Mouse (Mus musculus) left cerebral cortex, postnatal 25 days (tissue): ENCODE data around the gene Gm10964. TPM values are rescaled to one million over a fixed set of nuclear protein-coding genes. Genes with fewer than 3 reads are reported as not detected.

Source experiments
- DNase-seq, 2 experiments: peaks; one replicate each; pipeline ENCODE4 v3.0.0; 2022; ENCODE audit warnings: low spot score in 2 of 2, mixed read lengths in 1 of 2
- intact Hi-C: fragments of 180-260 bp; cut with DNase I; formaldehyde crosslinking; loops from one replicate; pipeline ENCODE4 v1.15.1; 2025
- total RNA-seq, 2 experiments: library from RNA; stranded (reverse); gene quantifications; 2 replicates each; pipeline ENCODE4 v1.2.3; 2021

Gm10964 gene
- not detected for total RNA-seq

DNA sequence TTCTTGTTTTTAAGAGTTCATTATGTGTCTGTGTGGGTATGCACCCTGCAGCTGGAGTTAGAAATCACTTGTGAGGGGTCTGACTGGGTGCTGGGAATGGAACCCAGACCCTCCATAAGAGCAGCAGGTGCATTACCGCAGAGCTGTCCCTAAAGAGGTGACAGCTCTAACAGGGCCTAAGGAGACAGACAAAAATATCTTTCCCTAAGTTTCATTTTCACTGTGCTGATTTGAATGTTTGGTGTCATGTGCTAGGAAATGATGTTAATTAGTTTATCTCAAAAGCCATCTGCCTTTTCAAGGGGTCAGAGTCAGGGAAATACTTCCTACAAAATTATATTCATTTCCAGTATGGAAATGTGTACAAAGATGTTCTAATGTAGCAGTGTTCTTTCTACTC is at the start of gene Gm10964:
Gene Gm10964, plus strand, starts transcription at position 38 of the 400 bp plus-strand sequence.
- intact Hi-C loops = loop anchor here (2.0 to 5.0 kb wide), 3 partner anchors 167 to 301 kb away; no protein-coding TSS in a partner anchor

DNA sequence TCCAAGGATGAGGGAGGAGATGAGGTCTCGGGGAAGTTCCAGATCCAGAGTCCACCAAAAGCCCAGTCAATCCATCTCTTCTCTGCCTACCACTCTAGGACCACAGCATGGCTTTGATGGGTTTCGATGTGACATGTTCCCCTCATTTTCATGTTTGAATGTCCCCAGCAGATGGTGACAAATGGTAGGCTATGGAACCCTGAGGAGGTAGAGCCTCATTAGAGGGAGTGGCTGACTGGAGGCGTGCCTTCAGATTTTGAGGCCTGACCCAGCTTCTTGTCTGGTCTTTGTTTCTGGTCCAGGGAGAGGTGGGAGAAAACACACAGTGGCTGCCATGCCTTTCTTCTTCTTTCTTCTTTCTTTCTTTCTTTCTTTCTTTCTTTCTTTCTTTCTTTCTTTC is 48.7 kb upstream of the Gm10964 start:
- intact Hi-C loops = no loop called here
- no peak for DNase-seq

More for the DNA sequence above, at the start of gene Gm10964:
- no peak for DNase-seq

DNA sequence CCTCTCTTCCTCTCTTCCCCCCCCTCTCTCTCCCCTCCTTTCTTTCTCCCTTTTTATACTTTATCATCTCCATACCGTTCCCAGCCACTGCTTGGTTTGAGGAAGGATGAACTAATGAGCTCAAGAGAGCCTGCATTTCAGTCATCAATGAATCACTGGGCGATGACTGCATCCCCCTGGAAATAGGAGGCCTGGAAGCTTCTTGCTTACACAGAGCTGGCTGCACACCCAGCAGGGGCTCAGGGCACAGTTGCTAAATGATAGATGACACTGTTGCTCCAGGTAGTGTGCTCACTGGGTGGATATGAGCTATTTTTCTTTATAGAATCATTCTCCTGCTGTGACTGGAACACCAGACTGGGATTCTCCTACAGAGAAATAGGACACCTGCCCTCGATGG is 43.6 kb upstream of the Gm10964 start:
- intact Hi-C loops = no loop called here
- DNase-seq = no peak

DNA sequence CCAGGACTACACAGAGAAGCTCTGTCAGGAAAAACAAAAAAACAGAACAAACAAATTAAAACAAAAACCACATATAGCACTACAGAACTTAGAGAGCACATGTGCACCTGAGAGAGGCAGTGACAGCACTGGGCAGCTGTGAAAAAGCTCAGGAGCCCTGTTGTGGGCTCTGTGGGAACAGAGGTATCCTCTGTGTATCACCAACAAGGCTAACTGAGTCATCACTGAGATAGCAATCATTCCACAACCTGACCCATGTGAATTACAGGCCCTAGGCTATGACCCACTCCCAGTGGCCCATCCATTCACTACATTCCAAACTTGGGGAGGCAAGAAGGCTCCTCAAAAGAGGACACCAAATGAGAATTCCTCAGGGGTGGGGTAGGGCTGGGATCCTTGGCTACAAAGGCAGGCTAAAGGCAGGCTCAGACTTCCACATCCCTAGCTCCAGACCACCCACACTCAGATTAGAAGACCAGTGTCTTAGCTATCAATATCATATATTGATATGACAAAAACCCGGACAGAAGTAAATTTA is 42.7 kb upstream of the Gm10964 start:
- no peak for DNase-seq
- intact Hi-C loops = no loop called here

DNA sequence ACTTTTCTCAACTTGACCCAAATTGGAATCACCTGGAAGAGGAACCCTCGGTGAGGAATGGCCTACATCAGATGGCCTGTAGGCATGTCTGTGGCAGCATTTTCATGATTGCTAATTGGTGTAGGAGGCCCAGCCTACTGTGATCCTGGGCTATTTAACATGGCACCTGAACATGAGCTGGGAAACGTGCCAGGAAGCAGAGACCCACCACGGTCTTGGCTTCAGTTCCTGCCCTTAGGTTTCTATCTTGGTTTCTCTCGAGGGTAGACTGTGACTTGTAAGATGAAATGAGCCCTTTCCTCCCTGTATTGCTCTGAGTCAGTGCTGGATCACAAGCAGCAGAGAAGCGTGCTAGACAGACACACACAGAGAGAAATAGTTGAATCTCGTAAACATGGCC is 34.5 kb upstream of the Gm10964 start:
- intact Hi-C loops = no loop called here
- DNase-seq = no peak

DNA sequence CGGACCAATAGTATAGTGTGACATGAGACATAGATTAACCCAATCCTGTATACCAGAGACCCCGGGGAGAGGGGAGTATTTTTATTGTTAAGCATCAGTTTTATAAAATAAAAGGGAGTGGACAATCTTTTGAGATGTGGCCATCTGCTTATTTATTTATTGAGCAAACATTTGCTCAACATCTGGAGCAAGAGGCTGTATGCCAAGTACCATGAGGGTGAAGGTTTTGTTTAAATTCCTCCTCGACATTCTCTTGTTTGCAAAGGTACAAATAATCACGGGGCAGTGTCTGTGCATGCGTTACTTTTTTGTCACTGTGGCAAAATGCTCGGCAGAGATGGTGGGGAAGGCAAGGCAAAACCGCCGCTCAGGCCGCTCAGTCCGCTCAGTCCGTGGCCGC is 33.7 kb upstream of the Gm10964 start:
- intact Hi-C loops = no loop called here
- DNase-seq = no peak

DNA sequence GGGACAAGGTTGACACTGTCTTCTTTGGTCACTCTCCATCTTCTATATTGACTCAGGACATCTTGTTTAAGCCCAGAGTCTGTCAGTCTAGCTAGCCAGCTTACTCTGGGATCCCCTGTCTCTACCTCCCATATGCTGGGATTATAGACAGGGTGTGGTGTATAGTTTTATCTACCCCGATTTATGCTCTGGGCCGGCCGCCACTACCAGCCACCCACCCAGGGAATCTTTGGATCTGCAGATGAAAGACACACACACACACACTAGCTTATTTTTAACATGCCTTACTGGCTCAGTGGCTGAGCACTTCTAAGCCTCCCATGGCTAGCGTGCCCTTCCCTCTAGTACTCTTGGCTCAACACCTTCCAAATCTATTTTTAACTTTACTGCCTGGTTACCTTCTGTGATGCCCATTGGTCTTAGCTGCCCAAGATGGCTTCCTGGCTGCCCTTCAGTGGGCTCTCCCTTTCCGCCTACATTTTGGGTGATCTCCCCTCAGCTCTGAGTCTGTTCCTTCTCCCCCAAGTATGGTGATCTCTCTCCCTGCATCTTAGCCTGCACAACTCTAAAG is 29.6 kb upstream of the Gm10964 start:
- peak in 1 of 2 experiments; percentile 69 for DNase-seq
- intact Hi-C loops = no loop called here

DNA sequence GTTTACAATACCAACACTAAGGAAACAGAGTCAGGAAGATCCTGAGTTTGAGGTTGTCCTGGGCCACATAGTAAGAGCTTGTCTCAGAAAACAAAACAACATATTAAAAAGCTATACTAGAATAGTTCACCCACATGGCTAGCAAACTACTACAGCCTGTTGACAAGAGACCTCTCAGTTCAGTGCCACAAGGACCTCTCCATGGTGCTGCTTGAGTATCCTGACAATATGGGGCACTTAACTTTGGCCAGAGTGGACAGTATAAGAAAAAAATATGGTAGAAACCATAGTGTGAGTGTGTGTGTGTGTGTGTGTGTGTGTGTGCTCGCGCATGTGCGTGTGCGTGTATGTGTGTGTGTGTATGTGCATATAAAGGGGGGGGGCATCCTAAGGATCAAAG is 27.0 kb upstream of the Gm10964 start:
- no peak for DNase-seq
- intact Hi-C loops = no loop called here

DNA sequence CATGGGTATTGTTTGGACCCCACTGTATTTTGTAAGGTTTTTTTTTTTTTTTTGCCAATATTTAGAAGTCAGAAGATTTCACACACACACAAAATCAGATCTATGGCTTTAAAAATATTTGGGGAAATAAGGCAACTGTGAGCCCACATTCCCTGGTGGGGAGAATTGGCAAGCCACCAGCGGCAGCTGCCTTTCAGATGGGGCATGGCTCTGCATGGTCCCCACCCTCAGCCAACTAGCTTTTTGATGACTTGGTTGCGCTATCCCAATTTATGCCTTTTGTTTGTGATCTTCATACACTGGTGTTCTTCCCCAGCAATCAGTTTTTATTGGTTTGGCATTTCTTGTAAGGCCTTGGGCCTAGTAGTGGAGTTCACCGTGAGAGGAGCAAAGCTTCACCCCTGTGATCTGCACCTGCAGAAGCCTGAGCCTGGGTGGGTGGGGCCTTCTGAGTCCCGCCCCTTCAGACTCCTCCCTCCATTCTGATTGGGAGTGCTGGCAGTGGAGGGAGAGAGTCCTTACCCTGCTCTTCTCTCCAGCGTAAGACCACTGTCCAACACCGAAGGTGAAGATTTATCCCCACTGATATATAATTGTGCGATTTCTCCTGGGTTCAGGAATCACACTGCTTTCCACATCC is 24.8 kb upstream of the Gm10964 start:
- intact Hi-C loops = no loop called here
- DNase-seq = no peak

DNA sequence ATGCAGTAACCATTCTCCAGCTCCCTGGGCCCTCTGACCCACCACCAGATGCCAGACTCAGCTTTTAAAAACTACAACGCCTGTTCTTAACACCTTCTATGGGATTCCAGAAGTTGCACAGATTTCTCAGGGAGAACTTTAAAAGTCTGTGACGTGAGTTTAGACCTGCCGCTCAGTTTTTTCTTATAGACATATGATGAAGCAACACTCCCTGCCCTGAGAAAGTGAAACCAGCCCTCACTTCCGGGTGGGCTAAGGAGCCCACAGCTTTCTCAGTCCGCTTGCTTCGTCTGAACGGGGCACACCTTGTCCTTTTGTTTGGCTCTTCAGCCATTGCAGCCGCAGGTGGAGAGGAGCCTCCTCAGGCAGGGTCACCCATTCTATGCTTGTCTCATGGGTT is 24.2 kb upstream of the Gm10964 start:
- intact Hi-C loops = no loop called here
- DNase-seq = no peak

DNA sequence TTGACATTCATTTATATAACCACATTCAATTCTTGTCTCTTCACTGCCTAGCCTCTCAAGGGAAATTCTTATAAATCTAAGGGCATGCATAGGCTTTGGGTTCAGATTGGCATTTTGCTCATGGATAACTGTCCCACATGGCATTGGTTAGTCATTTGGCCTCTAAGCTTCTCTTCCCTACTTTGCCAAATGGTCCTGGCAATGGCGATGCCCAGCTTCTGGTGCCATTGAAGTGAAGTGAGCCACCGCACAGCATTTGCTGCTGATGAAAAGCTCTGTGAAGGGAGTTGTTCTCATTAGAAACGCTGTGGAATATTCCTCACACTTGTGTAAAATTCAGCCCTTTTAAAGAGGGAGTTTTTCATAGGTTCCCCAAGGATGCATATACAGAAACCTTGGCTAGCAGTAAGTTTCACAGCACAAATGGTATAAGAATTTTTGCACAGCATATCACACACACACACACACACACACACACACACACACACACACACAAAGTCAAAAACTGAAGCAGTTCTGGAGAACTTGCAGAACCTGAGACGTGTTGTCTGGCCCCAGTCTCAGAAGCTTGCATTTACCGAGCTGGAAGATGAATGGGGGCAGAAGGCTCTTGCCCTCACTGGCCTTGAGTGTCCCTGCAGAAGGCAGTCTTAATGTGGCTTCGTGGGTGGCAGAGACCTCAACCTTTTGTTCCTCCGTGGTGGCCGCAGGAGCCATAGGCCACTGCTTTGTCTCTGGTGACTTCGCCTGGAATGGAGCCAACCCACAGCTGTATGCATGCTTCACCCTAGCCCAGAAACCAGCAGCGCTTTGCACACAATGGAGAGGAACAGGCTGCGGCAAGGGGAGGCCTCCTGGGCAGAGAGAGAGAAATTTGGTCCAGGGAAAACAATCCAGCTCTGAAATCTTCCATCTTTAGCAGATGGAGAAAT is 23.1 kb upstream of the Gm10964 start:
- peak in 1 of 2 experiments; percentile 15 for DNase-seq
- intact Hi-C loops = no loop called here

DNA sequence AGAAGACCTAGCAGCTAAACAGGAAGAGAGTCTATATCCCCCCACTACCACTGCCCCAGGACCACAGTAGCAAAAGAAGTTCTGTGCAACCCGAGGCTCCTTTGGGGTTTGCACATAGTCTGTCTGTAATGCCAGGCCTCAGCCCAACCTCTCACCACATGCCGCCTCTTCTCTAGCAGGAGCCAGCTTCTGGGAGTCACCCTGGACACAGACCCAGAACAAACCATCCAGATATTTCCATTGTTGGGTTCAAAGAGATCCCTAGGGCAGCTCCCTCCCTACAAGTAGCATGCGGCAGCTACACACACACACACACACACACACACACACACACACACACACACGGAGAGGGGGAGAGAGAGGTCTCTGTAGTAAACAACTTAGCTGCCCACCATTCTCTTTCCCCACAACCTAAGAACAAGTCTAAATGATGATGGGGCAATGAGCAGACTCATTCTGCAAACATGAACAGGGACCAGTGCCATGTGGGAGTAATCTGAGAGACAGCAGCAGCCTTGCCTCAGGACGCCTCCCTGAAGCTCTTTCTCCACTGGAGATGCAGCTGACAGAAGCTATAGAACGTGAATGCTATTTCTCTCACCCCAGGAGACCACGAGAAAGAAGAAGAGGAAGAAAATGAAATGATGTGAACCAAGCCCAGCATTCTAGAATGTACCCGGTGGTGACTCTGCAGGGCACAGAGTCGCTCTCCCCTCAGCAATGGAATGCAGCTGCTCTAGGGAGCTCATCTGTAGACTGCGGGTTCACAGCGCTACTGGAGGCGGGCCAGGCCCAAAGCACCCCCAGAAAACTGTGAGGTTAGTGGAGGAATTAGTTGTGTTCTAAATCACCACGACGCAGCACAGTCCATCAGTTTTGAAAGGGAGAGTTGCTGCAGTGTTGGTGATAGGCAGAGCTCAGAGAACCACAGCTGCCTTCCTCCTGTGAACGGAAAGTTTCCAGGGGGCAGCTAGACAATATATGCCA is 22.1 kb upstream of the Gm10964 start:
- intact Hi-C loops = no loop called here
- DNase-seq = peak in 1 of 2 experiments; percentile 70

DNA sequence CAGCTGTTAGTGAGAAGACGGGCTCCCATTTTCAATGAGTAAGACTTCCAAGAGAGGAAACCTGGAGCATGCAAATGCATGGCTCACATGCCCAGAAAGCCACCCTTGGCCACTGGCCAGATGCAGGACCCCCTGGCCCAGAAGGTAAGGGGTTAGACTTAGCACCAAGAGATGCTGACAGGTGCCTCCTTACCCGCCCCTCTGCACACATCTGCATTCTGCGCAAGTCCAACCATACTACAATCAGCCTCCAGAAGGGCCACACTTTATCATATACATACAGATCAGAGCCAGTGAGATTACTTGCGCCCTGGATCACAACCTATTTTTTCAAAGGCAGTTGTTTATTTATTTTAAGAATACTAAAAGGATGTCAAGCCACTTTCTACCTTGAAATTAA is 20.4 kb upstream of the Gm10964 start:
- intact Hi-C loops = no loop called here
- no peak for DNase-seq

DNA sequence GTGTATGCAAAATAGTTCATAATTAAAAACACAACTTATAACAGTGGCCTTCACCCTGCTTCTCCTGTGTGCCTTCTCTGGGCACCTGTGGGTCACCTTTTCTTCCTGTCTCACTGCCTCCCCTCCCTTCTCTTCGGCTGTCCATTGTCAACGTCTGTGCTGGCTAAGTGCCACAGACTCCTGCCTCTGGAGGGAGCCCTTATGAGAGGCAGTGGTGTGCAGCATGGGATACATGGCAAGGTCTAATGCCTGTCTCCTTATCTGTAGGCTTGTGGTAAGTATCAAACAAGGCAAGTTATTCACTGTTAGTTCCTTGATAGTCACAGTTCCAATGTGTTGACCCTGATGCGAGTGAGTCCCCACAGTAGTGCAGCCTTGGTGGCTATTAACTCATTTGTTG is 15.0 kb upstream of the Gm10964 start:
- no peak for DNase-seq
- intact Hi-C loops = no loop called here

DNA sequence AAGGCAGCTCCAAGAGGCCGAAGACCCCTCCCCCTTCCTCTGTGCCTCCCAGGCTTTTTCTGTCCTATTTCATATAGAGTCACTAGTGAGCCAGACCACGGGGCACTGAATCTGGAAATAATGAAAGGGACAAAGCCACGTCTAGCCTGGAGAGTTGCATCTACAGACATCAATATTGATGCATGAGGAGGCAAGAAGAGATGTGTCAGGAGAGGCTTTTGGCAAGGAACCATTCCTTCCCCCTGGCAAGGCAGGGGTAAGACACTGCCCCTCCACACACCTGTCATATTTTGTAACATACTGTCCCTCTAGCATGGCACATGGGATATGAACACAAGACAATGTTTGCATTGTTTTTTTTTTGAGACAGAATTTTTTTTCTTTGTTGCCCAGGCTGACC is 12.5 kb upstream of the Gm10964 start:
- intact Hi-C loops = no loop called here
- DNase-seq = no peak

DNA sequence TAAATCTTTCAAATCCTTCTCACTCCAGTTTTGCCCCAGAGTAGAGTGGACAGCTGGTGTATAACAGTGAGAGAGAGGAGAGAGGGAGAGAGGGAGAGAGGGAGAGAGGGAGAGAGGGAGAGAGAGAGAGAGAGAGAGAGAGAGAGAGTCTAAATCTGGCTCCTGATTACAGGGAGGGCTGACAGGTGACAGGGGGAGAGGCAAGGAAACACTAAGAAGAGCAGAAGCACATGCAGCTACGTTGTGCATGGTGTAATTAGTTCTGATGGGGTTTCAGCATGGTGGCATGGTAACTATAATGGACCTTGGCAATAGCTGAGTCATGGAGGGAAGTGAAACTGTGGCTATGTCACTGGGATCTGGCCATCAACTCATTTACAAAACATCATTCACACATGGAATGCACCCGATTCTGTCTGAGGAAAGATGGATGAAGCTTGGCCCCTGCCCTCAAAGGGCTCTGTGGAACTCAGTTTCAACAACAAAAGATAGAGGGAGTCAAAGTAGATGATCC is 11.3 kb upstream of the Gm10964 start:
- no peak for DNase-seq
- intact Hi-C loops = no loop called here

DNA sequence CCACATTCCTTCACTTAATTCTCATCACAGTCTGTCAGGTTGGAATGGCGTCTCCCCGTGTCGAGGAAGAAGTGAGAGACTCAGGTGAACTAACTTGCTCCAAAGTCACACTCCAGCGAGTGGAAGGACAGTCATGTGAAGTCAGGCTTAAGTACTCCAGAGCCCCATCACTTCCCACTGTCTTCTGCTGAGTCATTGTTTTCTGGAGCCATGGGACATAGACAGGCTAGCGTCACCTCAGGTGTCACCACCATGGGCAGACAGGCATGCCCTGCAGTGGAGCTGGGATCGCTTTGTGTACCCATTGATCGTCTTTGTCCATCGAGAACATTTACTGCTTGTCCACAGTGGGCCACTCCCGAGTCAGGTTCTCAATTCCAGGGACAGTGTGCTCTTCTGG is 9.3 kb upstream of the Gm10964 start:
- intact Hi-C loops = no loop called here
- no peak for DNase-seq

DNA sequence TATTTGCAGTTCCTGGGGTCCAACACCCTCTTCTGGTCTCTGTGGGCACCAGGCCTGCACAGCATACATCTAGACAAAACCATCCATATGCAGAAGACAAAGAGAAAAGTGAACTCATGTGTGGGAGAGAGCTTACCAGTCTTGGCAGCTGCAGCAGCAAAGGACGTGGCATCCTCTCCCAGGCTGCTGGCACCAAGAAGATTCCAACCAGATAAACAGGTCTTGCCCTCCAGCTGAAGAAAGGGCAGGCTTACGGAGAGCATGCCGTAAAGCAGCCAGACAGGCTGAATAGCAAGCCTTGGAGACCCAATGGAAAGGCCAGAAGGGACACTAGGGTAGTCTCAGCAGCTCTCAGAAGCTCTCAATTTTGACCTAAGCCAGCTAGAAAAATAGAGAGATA is 7.0 kb upstream of the Gm10964 start:
- no peak for DNase-seq
- intact Hi-C loops = no loop called here

DNA sequence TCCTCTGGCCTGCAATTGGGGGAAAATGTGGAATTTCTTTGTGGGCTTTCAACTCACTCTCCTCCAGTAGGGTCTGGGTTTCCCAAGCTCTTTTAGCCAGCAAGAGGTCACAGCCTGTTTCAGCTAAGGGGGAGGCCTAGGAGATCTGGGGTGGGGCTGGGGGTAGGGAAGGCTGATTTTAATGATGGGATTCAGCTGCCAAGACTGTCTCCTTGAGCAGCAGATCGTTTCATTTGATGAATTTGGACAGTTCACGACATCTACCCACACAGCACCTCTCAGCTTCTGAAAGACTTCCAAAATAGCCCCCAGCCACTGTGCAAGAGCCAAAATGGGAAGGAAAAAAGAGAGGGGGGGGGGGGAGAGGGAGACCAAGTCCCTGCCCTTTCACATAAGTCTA is 6.0 kb upstream of the Gm10964 start:
- no peak for DNase-seq
- intact Hi-C loops = no loop called here
